Mouse (Mus musculus): ENCODE measurements around the gene Hapln1. TPM values are rescaled to one million over a fixed set of nuclear protein-coding genes. Genes with fewer than 3 reads are reported as not detected.

Hapln1 gene
- total RNA-seq (2014; rRNA removed; ENCODE audit: low replicate concordance): 0.04 and 0.46 TPM in 2 replicates
- 0.64 and 0.78 TPM in 2 replicates for polyA plus RNA-seq (2015; fragmentation: Nextera tagmentation; extraction: Ambion mirVana)

- no peak within 1 kb of the TSS; the same call in 1 of the 2 replicates for H3K27ac ChIP-seq (ENCODE audit: low read depth)
- DNase-seq (ENCODE audit: low spot score): peak; percentile 30
- WGBS: 3% methylated on average over 29 of the region's 29 CpGs
Observed at GRCm38 (mm10) chr13:89539205-89539886, at the start of gene Hapln1. Gene Hapln1, plus strand, starts transcription at chr13:89539796.

GRCm38 (mm10) chr13:89493169-89493568, 46.4 kb upstream of the Hapln1 start:
- Histone ChIP-seq H3K9me3 (replicated peaks; ENCODE audit: control insufficient read depth, low read length) (no peaks in the 10 kb centered on the region), H3K9ac (replicated peaks; ENCODE audit: low read depth, low read length) (no peak overlapping the region), H3K27ac (ENCODE audit: low read depth) (no peak overlapping the region), H3K4me1 (ENCODE audit: control insufficient read depth, insufficient read depth) (no peaks in the 10 kb centered on the region), H3K4me3 (ENCODE audit: low read depth, low read length) (no peak overlapping the region), H3K36me3 (replicated peaks; ENCODE audit: control insufficient read depth, insufficient read depth, low read length) (no peaks in the 10 kb centered on the region), H3K4me2 (ENCODE audit: low read depth, low read length) (no peak overlapping the region), H3K27me3 (ENCODE audit: control insufficient read depth, insufficient read depth, low read length) (no peaks in the 10 kb centered on the region)
- ATAC-seq (ENCODE audit: insufficient read depth, low read depth) (no peak), DNase-seq (ENCODE audit: low spot score) (no peak)
- TF ChIP-seq CTCF (IDR thresholded peaks at IDR 0.05; ENCODE audit: low read depth): no peak
- TF ChIP-seq EP300 (IDR thresholded peaks at IDR 0.05; ENCODE audit: low read depth): no peak

More at GRCm38 (mm10) chr13:89539205-89539886, at the start of gene Hapln1:
- Histone ChIP-seq H3K4me1 (ENCODE audit: control insufficient read depth, insufficient read depth) (peaks cover 8% of the 10 kb centered on the region; the same call in 1 of the 2 replicates), H3K9me3 (replicated peaks; ENCODE audit: control insufficient read depth, low read length) (no peaks in the 10 kb centered on the region), H3K9ac (replicated peaks; ENCODE audit: low read depth, low read length) (peak within 1 kb of the TSS; percentile 11; the same call in 1 of the 2 replicates), H3K36me3 (replicated peaks; ENCODE audit: control insufficient read depth, insufficient read depth, low read length) (no peaks in the 10 kb centered on the region), H3K4me2 (ENCODE audit: low read depth, low read length) (peak within 1 kb of the TSS; percentile 82), H3K4me3 (ENCODE audit: low read depth, low read length) (peak within 1 kb of the TSS; percentile 50), H3K27me3 (ENCODE audit: control insufficient read depth, insufficient read depth, low read length) (no peaks in the 10 kb centered on the region)
- no peak for TF ChIP-seq EP300 (IDR thresholded peaks at IDR 0.05; ENCODE audit: low read depth)
- peak; percentile 36 for TF ChIP-seq CTCF (IDR thresholded peaks at IDR 0.05; ENCODE audit: low read depth)
- ATAC-seq (ENCODE audit: insufficient read depth, low read depth): peak; percentile 49

- Histone ChIP-seq H3K36me3 (replicated peaks; ENCODE audit: control insufficient read depth, insufficient read depth, low read length) (no peaks in the 10 kb centered on the region), H3K27ac (ENCODE audit: low read depth) (no peak overlapping the region), H3K4me1 (ENCODE audit: control insufficient read depth, insufficient read depth) (no peaks in the 10 kb centered on the region), H3K4me2 (ENCODE audit: low read depth, low read length) (no peak overlapping the region), H3K27me3 (ENCODE audit: control insufficient read depth, insufficient read depth, low read length) (no peaks in the 10 kb centered on the region), H3K4me3 (ENCODE audit: low read depth, low read length) (no peak overlapping the region), H3K9me3 (replicated peaks; ENCODE audit: control insufficient read depth, low read length) (no peaks in the 10 kb centered on the region), H3K9ac (replicated peaks; ENCODE audit: low read depth, low read length) (no peak overlapping the region)
- ATAC-seq (ENCODE audit: insufficient read depth, low read depth) (no peak), DNase-seq (ENCODE audit: low spot score) (no peak)
- TF ChIP-seq CTCF (IDR thresholded peaks at IDR 0.05; ENCODE audit: low read depth) (no peak), EP300 (IDR thresholded peaks at IDR 0.05; ENCODE audit: low read depth) (no peak)
- WGBS: 61% methylated on average over 6 of the region's 6 CpGs
Observed at GRCm38 (mm10) chr13:89493678-89494077, 45.9 kb upstream of the Hapln1 start.

DNA sequence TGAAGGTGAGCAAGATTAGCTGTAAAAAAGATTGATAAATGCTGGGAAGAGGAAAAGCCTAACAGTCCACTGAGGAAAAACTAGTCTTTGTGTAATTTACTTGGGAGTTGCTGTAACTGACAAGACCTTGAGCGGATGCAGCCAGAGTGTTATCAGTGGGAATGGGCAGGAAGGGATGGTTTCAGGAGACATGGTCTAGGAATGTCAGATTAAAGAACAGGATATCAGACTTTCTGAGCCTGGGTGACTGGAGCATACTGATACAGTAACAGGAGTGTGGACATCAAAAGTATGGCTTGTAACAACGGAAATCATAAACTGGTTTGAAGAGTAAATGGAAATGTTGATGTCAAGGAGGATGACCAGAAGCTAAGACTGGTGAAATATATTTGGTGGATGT, 43.0 kb upstream of the Hapln1 start:
- no peaks in the 10 kb centered on the region for H3K9me3 ChIP-seq (replicated peaks; ENCODE audit: control insufficient read depth, low read length)
- WGBS: 52% methylated on average over 2 of the region's 2 CpGs
- no peak overlapping the region for H3K9ac ChIP-seq (replicated peaks; ENCODE audit: low read depth, low read length)
- H3K27me3 ChIP-seq (ENCODE audit: control insufficient read depth, insufficient read depth, low read length): no peaks in the 10 kb centered on the region
- no peaks in the 10 kb centered on the region for H3K36me3 ChIP-seq (replicated peaks; ENCODE audit: control insufficient read depth, insufficient read depth, low read length)
- DNase-seq (ENCODE audit: low spot score) (no peak), ATAC-seq (ENCODE audit: insufficient read depth, low read depth) (no peak)
- H3K27ac ChIP-seq (ENCODE audit: low read depth): no peak overlapping the region
- H3K4me1 ChIP-seq (ENCODE audit: control insufficient read depth, insufficient read depth): no peaks in the 10 kb centered on the region
- H3K4me2 ChIP-seq (ENCODE audit: low read depth, low read length): no peak overlapping the region
- H3K4me3 ChIP-seq (ENCODE audit: low read depth, low read length): no peak overlapping the region
- TF ChIP-seq CTCF (IDR thresholded peaks at IDR 0.05; ENCODE audit: low read depth) (no peak), EP300 (IDR thresholded peaks at IDR 0.05; ENCODE audit: low read depth) (no peak)

DNA sequence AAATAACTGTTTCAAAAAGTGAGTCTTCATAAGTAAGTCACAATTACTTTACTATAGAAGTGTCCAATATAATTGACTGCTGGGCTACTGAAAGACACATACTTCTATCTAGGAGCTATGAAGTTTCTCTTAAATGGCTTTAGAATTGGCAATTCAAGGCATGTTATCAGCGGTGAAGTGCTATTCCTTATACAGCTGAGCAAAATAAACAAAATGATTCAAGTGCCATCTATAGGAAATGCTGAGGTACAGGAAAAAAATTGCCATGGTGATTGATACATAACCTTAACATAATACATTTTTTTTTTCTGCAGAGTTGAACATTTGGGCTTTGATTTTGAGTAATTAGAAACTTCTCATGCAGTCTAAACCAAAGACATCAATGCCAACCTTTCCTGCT, 40.2 kb upstream of the Hapln1 start:
- Histone ChIP-seq H3K9me3 (replicated peaks; ENCODE audit: control insufficient read depth, low read length) (no peaks in the 10 kb centered on the region), H3K4me3 (ENCODE audit: low read depth, low read length) (no peak overlapping the region), H3K27me3 (ENCODE audit: control insufficient read depth, insufficient read depth, low read length) (no peaks in the 10 kb centered on the region), H3K36me3 (replicated peaks; ENCODE audit: control insufficient read depth, insufficient read depth, low read length) (no peaks in the 10 kb centered on the region), H3K4me1 (ENCODE audit: control insufficient read depth, insufficient read depth) (no peaks in the 10 kb centered on the region), H3K27ac (ENCODE audit: low read depth) (no peak overlapping the region), H3K9ac (replicated peaks; ENCODE audit: low read depth, low read length) (no peak overlapping the region), H3K4me2 (ENCODE audit: low read depth, low read length) (no peak overlapping the region)
- 71% methylated on average over 1 of the region's 1 CpGs for WGBS
- DNase-seq (ENCODE audit: low spot score) (no peak), ATAC-seq (ENCODE audit: insufficient read depth, low read depth) (no peak)
- TF ChIP-seq CTCF (IDR thresholded peaks at IDR 0.05; ENCODE audit: low read depth): no peak
- TF ChIP-seq EP300 (IDR thresholded peaks at IDR 0.05; ENCODE audit: low read depth): no peak

GRCm38 (mm10) chr13:89521507-89521908, 18.1 kb upstream of the Hapln1 start:
- Histone ChIP-seq H3K9ac (replicated peaks; ENCODE audit: low read depth, low read length) (no peak overlapping the region), H3K4me3 (ENCODE audit: low read depth, low read length) (no peak overlapping the region), H3K36me3 (replicated peaks; ENCODE audit: control insufficient read depth, insufficient read depth, low read length) (no peaks in the 10 kb centered on the region), H3K4me2 (ENCODE audit: low read depth, low read length) (no peak overlapping the region), H3K27ac (ENCODE audit: low read depth) (no peak overlapping the region), H3K4me1 (ENCODE audit: control insufficient read depth, insufficient read depth) (no peaks in the 10 kb centered on the region), H3K9me3 (replicated peaks; ENCODE audit: control insufficient read depth, low read length) (no peaks in the 10 kb centered on the region), H3K27me3 (ENCODE audit: control insufficient read depth, insufficient read depth, low read length) (no peaks in the 10 kb centered on the region)
- DNase-seq (ENCODE audit: low spot score): no peak
- no peak for TF ChIP-seq CTCF (IDR thresholded peaks at IDR 0.05; ENCODE audit: low read depth)
- no peak for TF ChIP-seq EP300 (IDR thresholded peaks at IDR 0.05; ENCODE audit: low read depth)
- no peak for ATAC-seq (ENCODE audit: insufficient read depth, low read depth)
